Mouse (Mus musculus) ES-Bruce4 (cell line): Measurements from ENCODE around the gene Zfyve21.

Source experiments
- CTCF ChIP-seq: IDR thresholded peaks from one replicate; pipeline ENCODE4 v1.8.1; 2011; ENCODE audit warnings: low read depth, low read length
- EP300 ChIP-seq: IDR thresholded peaks from 2 replicates; pipeline ENCODE4 v1.6.1; 2011; ENCODE audit warnings: low read depth, low read length; ENCODE audit not compliant: insufficient read depth

DNA sequence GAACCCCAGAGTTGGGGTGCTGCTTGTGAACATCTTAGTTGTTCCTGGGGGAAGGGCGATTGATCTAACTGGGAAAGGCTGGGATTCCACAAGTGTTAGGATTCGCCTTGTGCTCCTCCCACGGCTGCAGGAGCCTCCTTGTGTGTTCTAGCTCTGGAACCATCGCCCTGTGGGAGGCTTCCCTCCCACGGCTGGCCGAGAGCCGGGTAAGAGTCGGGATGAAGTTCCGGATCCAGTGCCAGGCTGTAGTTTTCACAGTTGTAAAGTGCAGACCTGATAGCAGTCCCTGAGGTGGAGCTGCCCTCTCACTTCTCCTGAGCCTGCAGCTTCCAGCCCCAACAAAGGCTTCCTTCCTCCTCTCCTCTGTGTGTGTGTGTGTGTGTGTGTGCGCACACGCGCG, 2.6 kb downstream of the Zfyve21 start:
- TF ChIP-seq EP300 (no peak), CTCF (no peak)
